Mouse (Mus musculus) CD4-positive, CD25-positive, alpha-beta regulatory T cell, adult 9 weeks (primary cell): ENCODE data around the gene Gm20838. TPM values are rescaled to one million over a fixed set of nuclear protein-coding genes. Genes with fewer than 3 reads are reported as not detected.

ENCODE experiments used
- polyA plus RNA-seq: library from polyadenylated mRNA; unstranded; fragments of 100-300 nt; shearing (Covaris generic); gene quantifications from one replicate; pipeline ENCODE4 v1.2.1, GENCODE M21; 2017

Gene Gm20838
- polyA plus RNA-seq: not detected

GRCm38 (mm10) chrY:33543064-33543463 is at the start of gene Gm20838:
Gene Gm20838 (minus strand): TSS chrY:33543164.

